Mouse (Mus musculus) heart, adult 8-10 months (tissue): ENCODE data around the gene Piezo1. TPM values are rescaled to one million over a fixed set of nuclear protein-coding genes. Genes with fewer than 3 reads are reported as not detected.

ENCODE experiments used
- DNase-seq: peaks from one replicate; pipeline ENCODE4 v3.0.0; 2022; ENCODE audit warnings: low spot score
- total RNA-seq, 4 experiments: library from RNA; stranded (reverse); gene quantifications; 2 replicates each; pipeline ENCODE4 v1.2.4; 2022

Gene Piezo1
- total RNA-seq, 4 experiments from 2014 or later = 13.2 to 17.4 (median 13.7) TPM

DNA sequence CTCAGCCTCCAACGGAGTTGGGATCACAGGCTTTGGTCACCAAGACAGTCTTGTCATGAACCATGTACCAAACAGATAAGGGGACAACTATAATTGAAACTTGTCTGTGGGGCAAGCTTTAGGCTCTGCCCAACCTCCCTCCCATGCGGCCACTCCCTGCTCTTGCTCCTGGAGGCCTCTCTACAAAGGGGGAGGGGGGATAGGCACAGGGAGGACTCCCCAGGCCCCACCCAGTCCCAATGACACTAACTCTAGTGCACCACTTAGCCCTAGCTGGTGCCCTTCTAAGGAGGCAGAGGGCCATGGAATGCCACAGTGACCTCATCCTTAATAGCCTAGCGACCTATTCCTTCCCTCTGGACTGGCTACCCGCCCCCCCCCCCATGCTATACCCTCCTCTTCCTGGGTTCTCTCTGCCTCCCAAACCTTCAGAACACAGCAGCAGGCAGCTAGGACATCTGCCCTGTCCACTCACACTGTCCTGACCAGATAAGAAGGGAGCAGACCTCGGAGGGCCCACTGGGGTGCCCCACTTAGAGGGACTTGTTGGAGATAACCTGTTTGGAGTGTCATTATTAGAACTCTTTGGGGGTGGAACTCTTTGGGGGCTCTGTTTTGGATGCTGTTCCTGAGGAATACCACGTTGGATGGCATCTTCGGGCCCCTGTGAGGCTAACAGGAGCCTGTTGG, 4.9 kb downstream of the Piezo1 start:
- no peak for DNase-seq

DNA sequence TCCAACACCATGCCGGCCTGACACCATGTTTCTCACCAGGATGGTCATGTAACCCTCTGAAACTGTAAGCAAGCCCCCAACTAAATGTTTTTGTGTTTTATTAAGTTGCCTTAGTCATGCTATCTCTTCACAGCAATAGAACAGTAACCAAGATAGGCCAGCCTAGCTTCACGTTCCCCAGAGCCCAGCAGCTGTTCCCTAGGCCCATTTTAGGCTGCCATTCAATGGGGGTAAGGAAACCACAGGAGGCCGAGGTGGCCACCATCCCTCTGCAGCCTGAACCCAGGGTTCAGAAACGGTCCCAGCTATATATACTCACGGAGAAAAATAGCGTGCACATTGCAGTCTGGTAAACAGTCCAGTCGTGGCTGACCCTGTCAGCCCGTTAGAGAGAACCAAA, 7.0 kb downstream of the Piezo1 start:
- no peak for DNase-seq

DNA sequence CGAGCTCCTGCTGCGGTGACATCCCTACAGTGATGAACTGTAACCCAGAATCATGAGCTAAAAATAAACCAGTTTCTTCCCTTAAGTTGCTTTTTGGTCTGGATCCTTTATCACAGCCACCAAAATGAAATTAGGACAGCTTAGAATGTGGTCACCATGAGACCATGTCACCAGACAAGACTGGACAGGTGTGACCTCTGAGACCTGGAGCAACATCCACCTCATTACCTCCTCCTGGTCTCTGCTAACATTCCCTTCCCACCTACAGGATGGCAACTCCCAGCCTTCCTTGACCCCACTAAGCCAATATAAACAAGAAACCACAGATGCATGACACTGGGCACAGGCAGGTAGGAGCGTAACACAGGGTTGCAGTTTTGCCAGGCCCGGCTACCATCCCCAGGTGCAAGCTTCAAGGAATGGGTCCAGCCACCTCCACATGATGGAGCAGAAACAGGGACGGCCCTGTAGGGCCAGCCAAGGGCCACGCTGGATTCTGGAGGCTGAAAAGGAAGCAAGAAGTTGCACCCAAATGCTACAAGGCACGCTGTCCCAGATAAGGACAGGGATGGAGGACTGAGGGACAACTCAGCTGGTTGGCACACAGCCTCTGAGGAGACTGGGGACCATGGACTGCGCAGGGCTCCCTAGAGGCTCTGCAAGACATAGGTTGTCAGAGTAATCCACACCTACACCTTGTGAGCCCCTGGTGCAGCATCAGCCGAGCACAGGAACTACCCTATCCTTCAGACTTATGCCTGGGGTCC, 12.6 kb downstream of the Piezo1 start:
- DNase-seq = no peak

DNA sequence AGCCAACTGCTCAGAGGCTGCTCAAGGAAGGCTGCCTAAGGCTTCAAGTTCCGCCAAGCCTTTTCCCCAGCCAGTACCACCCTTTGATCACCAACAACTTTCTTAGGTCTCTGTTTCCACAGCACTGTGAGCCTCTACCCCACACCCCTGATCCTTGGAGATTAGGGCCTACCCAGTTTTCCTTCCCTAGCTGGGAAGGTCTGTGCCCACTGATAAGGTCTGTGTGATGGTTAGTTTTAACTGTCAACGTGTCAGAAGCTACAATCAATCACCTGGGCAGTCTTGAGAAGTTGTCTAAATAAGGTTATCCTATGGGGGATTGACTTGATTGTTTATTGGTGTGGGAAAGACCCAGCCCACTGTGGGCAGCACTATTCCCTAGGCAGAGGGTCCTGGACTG, 13.3 kb downstream of the Piezo1 start:
- no peak for DNase-seq

DNA sequence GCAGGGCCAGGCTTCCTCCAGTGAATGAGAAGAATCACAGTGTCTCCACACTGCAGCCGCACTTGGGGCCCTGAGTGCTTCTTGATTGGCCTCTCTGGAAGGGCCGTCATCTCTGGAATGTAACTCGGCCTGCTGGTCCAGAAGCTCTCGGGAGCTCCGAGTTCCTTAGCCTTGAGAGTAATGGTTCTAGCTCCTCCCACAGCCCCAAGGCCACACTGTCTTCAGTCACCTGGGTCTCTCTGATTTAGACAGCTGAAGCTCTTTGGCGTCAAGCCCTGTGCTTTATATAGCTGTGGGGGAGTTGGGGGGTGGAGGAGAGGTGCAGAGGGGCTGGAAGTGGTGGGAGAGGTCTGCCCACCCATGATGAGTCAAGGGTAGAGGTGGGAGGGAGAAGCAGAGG, 14.1 kb downstream of the Piezo1 start:
- DNase-seq = no peak

DNA sequence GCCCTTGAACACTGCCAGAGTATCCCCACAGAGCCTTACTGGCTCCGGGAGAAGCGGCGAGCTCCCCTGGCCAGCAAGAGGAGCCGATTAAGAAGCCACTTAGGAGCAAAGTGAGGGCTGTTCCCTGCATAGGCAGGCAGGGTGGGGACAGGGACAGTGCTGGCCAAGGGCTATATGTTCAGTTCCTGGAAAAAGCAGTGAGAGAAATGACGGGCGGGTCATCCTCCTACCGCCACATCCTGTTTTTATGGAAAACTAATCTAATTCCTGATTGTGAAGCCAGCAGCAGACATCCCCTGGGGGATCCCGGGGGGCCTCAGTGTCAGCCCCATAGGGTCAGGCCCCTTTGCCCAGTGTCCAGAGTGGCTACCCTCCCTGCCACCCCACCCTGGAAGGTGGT, 19.8 kb downstream of the Piezo1 start:
- DNase-seq = no peak

DNA sequence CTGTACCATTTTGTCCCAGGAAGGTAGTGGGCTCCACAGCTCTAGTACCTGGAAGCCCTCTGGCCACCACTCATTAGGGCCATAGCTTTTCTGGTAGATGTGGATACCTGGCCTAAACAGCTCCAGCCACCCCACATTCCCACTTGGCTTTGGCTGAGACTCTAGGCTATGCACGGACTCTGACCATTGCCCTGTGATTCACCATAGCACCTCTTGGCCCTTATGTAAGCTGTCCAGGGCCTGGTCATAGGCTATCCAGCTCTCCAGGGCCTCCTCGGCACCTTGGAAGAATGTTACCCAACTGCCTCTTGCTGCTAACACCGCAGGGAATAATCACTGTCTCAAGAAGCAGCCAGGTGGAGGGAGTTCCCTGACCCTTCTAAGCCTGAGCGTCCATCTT, 22.0 kb downstream of the Piezo1 start:
- no peak for DNase-seq

DNA sequence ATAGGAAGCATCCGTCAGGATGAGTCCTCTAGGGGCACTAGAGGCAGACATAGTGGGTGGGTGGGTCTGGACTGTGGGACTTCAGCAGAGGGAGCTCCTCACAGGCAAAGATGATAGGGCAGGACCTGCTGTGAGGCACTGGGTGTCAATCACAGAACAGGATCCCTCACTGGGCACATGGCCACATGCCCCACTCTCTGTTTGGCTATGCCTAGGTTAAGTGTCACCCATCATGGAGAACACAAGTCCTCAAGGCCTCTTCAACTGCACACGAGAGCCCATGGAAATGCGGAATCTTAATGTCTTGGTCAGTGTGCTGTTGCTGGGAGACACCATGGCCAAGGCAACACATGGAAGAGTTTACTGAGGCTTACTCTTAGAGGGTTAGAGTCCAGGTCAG, 23.2 kb downstream of the Piezo1 start:
- DNase-seq = no peak

DNA sequence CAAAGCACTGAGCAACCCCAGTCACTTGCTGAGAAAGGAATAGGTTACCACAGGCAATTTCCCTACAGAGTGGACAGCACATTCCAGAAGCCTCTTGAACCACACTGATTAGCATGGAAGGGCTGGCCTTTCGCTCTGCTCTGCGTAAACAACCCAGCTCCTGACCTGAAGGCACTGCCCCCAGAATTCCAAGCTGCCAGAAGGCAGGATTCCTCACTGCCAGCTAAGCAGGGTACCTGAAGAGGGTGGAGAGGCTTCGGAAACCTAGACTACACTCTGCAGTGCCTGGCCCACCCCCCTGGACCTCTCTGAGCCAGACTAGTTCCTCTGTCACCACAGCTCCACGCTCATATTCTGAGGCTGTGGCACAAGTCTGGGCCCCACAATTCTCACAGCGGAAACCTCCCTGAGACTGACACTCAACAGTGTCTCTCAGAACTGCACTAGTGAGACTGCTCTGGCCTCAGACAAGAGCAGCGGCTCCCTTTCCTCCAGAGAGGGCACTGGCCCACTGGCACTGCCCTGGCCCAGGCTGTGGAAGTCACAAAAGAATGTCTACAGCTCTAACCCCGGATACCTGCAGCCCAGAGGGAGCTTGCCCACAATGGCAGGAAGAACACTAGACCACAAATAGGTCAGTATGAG, 24.5 kb downstream of the Piezo1 start:
- no peak for DNase-seq

DNA sequence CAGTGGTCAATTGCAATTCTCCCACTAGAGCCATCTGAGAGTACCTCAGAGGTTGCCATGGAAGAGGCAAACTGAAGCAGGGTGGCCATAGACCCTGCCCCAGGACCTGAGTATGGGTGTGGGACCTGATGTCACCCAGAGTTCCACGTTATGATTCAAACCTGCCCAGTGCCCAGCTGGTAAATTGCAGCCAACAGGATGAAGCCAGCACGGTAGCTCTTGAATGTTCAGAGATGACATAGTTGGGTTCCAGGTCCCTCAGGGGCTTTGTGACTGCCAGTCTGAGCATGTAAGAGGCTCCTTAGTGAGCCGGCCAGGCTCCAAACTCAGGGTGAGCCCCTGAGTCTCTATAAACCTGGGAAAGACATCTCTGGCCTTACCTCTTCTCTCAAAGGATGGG, 25.0 kb downstream of the Piezo1 start:
- no peak for DNase-seq

DNA sequence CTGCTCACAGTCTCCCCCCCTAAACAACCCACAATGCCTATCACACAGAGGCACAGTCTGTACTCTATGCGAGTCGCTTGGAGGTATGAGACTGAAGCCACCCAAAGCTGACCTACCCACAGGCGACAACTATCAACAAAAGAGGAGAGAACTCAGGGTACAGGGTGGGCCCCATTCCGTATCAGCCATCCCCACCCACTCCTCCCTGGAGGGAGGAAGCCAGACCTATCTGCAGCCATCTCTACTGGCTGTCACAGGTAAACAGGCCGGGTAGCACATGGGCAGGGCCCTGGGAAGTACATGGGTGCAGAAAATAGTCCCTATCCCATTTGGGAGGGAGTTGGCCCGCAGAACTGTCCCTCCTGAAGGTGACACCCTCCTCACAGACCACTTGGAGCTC, 26.1 kb downstream of the Piezo1 start:
- no peak for DNase-seq

DNA sequence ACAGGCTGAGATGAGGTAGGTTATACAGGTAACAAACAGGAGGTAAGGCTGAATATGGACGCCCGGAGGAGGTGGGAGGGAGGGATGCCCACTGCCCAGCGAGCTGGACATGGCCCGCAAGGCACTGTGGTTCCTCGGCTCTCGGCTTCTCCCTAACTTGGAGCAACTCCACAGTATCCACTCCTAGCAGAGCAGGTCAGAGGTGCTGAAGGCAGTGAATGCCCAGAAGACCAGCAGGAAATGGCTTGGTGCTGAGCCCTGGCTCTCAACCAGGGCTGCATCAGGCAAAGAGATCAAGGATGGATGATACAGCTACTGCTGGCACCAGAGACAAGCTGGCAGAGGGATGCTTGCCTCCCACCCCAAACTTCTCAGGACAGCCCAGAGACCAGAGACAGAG, 26.6 kb downstream of the Piezo1 start:
- no peak for DNase-seq

DNA sequence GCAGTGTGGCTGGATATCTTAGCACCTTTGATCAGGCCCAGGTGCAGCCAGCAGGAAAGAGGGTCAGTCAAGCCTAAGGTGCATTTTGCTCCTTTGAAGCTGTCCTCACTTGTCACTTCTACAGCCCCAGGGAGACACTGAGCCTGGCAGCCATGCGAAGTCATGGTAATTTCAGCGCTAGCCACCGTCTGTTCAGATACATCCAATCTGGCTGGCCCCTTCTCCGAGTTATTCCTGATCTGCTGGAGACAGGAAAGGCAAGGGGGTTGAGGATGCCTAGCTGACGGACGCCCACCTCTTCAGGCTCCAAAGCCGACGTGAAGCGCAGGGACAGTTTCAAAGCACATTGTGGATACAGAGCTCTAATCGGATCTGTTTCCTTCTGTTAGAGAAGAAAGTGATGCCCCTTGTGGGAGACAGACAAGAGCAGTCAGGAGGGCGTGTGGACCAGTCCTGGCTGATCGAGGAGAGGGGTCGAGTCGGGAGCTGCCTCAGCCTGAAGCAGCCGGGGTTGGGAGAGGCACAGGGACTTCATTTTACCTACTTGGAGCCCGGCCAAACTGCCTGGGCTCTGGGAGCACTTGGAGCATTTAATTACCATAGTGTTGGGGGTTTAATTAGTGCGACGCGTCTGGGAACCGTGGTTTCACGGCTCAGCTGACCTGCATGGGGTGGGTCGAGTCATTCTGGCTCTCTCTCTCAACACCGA, 27.3 kb downstream of the Piezo1 start:
- no peak for DNase-seq

DNA sequence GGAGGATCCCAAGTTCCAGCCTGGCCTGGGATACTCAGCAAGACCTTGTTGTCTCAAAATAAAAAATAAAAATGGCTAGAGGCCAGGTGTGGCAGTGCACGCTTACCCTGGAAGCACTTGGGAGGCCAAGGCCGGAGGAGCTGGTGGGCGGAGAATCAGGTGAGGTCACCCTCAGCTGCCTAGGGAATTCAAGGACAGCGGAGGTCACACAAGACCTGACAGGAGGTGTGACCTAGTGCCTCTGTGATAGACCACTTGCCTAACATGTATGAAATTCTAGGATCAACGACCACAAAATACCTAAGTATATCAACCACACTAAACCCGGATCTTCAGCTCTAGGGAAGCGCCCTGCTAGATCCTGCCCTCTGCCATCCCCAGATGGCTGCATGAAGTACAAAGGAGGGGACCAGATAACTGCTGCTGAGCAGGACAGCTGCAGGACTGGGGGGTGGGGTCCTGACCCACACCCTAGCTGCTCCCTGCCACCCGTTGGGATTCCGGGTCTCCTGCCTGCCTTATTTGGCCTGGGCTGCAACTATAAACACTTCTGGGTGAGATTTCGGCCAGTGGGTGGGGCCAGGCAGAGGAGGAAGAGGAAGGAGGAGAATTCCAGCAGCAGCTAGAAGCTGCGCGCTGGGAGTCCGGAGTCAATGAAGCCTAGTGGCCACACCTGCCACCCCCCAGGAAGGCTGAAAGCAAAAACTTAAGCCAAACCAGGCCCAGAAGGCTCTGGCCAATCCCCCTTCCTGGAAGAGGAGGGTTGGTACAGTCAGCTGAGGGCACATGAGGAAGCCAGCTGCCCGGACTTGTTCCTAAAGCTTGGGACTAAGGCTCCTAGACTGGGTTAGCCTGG, 28.1 kb downstream of the Piezo1 start:
- peak; percentile 82 for DNase-seq

DNA sequence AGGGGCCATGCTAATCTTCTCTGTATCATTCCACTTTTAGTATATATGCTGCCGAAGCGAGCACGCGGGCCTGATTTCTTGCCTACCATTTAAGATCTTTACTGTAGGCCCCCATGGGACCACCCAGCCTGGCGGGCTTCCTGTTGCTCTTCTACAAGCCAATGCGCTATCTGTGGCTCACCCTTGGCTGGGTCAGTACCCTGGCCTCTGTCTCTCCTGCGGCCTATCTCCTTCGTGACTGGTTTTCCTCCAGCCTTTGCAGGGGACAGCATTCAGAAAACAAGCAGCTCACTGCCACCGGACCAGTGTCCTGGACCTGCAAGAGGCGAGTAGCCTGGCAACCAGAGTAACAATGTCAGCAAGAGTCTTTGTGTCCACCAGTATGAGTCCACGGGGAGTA, 30.5 kb downstream of the Piezo1 start:
- no peak for DNase-seq

DNA sequence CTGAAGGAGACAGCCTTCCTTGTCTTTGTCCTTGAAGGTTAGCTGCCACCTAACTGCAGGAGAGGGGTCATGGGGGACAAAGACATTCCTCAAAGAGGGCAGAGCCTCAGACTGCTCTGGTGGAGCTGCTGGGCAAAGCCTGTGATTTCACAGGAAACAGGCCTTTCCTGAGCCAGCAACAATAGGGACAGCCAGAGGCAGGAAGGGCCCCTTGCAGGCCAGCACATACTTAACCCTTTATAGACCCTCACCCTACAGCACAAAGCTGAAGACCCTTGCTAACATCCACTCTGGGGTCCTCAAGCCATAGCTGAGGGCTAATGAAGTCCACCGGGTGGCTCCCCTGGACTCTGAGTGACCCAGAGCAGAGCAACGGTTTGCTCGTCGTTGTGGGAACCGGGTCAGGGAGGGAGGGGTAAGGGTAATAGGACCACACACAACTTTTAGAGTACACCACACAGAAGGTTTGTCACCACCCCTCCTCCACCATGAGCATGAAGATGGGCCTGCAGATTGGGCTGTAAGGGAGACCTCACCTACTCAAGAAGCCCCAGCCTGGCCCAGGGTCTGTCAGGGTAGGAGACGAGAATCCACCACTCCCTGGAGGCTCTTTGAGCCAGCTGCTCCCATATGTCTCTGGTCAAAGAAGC, 33.5 kb downstream of the Piezo1 start:
- DNase-seq = peak; percentile 74

DNA sequence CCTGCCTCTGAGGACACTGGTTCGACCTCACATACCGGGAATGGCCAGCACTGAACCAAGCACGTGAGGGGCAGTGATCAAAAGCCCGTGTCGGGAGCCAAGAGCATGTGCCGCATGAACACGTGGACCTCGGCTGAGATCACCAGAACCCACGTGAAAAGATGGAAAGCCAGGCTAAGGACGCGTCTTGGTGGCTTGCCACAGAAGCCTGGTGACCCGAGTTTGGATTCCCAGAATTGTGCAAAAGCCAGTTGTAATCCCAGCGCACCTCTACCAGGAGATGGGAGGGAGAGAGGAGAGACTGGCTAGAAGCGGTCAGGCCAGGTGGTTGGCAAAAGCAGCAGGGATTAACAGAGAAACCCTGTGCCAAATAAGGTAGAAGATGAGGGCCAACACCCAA, 35.4 kb downstream of the Piezo1 start:
- no peak for DNase-seq

DNA sequence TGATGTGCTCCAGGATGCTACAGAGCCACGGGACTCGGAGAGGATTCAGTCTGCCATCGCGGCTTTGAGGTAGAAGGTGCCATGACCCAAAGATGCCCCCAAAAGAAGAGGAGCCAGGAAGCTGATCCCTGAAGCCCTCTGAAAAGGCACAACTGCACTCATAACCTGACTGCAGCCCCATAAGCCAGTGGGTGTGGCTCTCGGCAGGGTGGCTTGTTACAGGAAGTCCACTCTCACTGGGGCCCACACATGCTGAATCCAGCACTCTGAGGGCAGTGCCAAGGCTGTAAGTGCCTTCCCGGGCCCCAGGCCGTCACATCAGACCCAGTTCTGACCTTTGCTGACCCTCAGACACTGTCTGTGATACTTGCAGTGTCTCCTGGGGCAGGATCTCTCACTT, 38.7 kb downstream of the Piezo1 start:
- DNase-seq = no peak

DNA sequence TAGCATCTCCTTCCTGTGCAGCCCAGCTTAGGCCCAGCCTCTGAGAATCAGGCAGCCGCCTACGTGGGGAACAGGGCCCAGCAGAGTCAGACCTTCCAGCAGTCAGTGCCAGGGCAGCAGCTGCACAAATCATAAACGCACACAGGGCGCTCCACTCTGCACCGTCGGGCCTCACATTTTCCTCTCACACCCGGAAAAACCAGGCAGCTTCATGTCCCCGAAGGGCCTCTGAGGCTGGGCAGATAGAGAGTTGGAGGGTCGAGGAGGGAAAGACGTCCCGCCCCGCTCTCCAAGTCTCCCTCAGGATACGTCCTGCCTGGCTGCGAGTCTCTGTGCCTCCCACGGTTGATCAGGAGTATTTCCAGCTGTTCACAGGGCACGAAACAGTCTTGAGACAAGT, 39.6 kb downstream of the Piezo1 start:
- no peak for DNase-seq

DNA sequence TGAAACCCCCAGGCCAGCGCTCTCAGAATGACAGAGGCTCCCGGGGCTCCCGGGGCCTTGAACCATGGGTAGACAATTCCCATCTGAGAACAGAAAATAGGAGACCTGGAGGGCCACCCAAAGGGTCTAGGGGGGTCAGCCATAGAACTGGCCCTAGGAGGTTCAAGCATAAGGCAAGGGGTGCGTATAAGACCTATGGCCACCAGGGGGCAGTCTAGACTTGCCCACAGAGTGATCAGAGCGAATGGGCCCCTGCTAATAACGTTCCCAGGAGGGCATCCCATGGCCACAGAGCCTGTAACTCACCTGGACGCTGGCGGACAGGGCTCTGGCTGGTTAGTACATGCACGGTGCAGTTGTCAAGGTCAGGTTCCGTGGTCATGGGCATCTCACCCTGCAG, 50.3 kb downstream of the Piezo1 start:
- DNase-seq = peak; percentile 82

DNA sequence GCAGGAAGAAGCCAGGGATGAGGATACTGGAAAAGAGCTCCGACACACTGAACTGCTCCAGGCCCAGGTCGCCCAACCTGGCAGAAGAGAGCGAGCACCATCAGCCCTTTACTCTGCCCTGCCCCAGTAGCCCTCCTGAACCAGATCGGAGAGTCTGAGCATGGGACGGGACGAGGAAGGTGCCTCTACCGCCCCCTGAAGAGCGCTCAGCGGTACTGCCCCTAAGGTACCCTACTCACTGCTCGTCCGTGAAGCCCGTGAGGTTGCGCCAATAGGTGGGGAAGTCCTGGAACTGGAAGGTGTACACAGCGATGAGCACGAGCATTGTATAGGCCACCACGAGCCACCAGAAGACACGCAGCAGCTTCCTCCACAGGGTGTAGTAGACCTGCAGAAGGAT, 53.2 kb downstream of the Piezo1 start:
- no peak for DNase-seq
